Mouse (Mus musculus): Measurements from ENCODE around the gene Card9.

Card9 gene

DNA sequence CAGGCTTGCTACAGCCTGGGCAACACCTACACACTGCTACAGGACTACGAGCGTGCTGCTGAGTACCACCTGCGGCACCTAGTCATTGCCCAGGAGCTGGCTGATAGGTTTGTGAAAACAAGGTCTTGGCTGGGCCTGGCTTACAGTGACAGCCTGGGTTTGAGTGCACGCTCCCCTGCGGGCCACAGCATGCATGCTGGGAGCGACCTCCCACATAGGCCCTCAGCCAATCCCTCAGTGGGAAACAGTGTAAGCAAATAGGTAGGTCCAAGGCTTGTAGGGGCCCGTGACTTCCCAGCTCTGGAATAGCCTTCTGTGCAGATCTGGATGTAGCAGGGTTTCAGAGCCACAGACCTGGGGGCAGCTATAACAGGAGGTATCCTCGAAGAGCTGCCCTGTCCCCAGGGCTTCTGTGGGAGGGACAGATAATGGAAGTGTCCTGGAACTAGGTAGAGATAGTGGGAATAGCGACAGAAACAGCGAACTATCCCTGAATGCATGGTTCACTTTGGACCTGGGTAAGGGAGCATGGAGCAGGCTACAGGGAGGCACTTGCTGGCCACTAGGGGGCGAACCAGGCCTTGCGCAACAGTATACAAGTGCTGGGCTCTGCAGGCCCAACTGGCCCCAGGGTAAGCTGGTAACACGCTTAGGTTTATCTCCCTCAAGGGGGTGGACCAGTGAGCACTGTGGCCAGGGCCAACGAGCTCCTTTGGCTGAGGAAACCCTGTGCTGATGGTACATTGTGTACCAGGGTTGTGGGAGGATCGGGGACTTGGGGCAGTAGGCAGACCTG is 35.1 kb downstream of the Card9 start:
- peak; percentile 75 to 79 for DNase-seq

DNA sequence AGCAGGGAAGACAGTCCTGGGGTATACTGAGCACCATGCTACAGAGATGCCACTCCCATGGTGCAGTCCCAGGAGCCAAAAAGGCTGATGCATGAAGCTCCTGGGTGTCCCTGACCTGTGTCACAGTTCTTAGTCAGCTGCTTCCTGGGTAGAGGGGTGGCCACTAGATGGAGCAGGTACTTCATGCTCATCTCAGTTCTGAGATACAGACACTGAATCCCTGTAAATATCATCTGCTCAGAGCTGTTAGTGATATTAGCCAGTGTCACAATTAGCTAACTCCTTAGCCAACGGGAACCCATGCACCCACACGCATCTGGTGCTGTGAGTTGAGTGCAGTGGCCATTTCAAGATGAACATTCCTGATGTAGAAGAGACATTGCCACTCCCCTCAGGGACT is 35.8 kb downstream of the Card9 start:
- DNase-seq, result peak; percentile 59 to 61

DNA sequence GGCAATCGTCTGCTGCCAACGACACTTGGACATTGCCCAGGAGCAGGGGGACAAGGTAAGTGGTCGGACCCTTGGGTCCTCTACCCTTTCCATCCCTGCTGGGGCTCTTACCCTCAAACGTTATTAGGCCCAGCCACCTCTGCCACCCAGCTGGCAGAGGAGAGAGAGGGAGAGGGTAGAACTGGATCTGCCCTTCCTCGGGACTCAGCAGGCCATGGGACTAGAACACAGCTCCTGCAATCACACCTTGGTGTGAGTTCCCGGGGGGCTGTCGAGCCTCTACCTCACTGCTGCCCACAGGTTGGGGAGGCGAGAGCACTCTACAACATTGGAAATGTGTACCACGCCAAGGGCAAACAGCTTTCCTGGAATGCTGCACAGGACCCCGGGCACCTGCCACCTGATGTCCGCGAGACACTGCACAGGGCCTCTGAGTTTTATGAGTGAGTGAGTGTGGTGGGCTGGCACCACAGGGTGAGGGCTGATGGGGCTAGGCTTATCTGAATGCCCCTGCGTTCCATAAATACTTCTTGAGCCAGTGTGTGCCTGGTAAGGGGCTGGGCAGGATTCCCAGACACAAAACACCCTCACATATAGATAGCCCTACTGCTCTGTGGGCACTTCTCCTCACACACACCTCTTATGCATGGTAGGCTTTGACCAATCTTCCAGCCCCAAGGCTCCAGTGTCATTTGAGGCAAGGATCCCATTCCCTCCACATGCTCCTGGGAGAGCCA is 37.0 kb downstream of the Card9 start:
- DNase-seq, result no peak

GRCm38 (mm10) chr2:26320245-26321185 is 40.2 kb downstream of the Card9 start:
- peak; percentile 48 to 55 for DNase-seq

DNA sequence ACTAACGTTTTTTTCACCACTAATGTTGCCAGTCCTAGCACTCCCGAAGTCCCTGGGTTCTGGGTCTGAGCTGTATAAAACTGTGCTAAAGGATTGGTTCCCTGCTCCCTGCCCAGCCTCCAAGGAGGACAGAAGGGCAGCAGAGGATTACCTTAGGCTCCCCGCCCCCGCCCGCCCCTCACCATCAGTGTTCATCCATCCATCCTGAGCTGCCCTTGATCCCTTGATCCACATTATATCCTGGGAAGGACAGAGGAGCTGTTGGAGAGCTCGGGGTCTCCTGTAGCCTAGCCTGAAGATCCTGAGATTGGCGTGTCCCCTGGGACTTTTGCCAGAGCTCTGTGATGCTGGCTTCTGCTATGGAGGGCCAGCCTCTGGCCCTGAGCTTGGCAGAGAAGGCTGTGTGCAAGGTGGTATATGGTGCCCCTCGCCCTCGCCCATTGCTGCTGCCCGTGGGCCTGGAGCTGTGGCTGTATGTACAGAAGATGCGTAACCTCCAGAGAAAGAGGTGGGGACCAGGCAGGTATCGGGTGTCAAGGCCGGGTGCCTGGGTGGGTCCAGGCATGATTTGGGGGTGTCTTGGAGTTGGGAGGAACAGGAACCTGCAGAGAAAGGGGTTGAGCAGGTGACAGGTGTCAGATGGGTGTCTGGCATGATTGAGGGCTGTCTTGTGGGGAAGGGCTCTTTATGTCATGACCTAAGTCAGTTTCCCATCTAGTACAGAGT is 41.0 kb downstream of the Card9 start:
- peak; percentile 55 to 62 for DNase-seq

DNA sequence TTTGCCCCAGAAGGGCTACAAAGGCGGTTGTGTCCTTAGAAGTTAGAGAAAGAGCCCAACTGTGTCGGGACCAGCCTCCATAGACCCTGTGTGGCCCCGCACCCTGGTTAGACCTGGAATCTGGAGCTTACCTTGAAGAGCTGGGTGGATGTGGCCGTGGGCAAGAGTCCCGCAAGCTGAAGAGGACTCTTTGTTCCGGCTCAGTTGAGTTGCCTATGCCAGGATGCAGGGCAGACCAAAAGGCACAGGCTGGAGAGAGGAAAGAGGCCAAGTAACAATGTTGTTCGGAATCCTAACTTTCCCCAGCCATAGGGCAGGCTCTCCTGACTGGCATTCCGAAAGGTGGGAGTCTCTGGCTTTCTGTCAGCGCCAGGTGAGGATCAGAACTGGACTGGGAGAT is 41.6 kb downstream of the Card9 start:
- DNase-seq, result peak; percentile 51 to 55

- DNase-seq, result peak in 1 of 2 experiments; percentile 25
Measured at GRCm38 (mm10) chr2:26317991-26318672, 42.6 kb downstream of the Card9 start.

DNA sequence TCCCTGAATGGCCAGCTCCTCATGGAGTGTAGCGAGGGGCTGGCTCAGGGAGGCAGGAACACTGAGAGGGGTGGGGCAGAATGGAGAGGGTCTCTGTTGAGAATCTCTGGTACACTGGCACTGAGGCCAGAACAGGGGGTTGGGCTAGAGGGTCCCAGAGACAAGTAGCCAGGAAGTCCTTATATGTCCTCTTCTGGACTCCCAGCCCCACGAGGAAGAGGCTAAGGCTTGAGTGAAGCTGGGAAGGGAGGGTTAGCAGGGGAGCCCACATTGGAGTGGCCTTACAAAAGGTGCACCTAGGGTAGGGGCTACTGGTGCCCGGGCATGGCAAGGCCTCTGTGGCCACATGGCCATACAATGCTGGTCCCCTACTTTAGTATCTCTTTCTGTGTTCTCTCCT is 43.3 kb downstream of the Card9 start:
- no peak for DNase-seq

- DNase-seq, result peak; percentile 56 to 61
Measured at GRCm38 (mm10) chr2:26316576-26317246, 44.0 kb downstream of the Card9 start.

GRCm38 (mm10) chr2:26315925-26316311 is 44.8 kb downstream of the Card9 start:
- peak; percentile 88 to 89 for DNase-seq

GRCm38 (mm10) chr2:26315072-26315924 is 45.4 kb downstream of the Card9 start, which contains the start of gene Gpsm1:
Gene Gpsm1, plus strand, starts transcription at chr2:26315515.
- peak; percentile 93 to 96 for DNase-seq

- peak; percentile 88 to 95 for DNase-seq
Measured at GRCm38 (mm10) chr2:26314281-26315071, 46.2 kb downstream of the Card9 start.

- DNase-seq, result peak in 1 of 2 experiments; percentile 15
Measured at GRCm38 (mm10) chr2:26313394-26313793, 47.3 kb downstream of the Card9 start.

DNA sequence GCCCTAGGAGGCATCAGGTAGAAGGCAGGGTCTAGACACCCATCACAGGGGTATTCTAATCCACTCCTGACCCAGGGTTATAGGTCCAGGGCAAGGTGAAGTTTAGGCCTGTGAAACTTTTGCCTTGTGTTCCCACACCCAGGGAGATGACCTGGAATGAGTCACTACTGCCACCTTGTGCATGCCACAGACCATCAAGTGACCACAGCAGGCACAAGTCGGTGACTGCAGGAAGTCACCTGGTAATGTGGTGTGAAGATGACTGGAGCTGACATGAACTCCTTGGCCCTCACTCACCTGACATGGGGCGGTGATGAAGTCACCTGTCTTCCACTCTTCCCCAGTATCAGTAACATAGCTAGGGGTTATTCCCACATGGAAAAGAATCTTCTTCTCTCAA is 47.9 kb downstream of the Card9 start:
- DNase-seq, result peak; percentile 54 to 64

- no peak for DNase-seq
Measured at GRCm38 (mm10) chr2:26311936-26312335, 48.8 kb downstream of the Card9 start.

DNA sequence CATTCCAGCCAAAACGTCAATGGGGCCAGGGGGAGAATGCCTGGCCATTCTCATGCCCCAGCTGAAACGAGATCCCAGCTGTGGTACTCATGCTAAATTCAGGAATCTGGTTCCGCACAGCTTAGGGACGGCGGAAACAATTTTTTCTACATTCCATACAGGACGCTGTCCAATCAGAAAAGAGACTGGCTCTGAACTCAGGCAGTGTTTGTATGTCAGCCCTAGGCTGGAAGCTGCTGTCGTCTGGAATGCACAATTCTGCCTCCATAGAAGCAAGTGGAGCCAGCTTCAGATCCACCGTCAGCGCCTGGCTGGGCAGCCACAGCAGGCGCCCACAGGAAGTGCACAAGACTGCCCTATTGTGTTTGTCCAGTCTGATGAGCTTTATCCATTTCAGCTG is 51.0 kb downstream of the Card9 start:
- peak; percentile 32 to 38 for DNase-seq

- DNase-seq, result peak; percentile 55 to 60
Measured at GRCm38 (mm10) chr2:26306702-26307101, 54.0 kb downstream of the Card9 start.

DNA sequence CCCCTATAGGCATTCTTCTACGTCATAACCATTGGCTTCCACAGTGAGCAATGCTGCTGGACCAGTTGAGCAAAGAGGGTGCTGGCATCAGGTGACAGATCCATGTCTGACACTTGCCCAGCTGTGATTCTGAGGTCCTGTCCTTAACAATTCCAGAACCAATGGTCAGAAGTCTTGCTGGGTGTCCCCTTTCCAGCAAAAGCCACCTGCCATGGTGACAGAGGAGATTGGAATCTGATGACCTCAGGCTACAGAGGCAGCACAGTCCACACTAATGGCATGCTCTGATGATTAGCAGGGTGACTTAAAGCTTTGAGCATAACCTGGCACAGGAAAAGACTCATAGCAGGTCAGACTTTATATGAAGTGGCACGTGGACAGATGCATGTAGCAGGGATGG is 55.2 kb downstream of the Card9 start:
- no peak for DNase-seq

GRCm38 (mm10) chr2:26304711-26305110 is 56.0 kb downstream of the Card9 start:
- DNase-seq, result no peak
